Mouse (Mus musculus): ENCODE data around the gene Mas1. TPM values are rescaled to one million over a fixed set of nuclear protein-coding genes. Genes with fewer than 3 reads are reported as not detected.

Mas1 gene
- total RNA-seq, 4 experiments from 2014 or later = 45.9 to 65.6 (median 59.8) TPM

- no peak for DNase-seq (ENCODE audit: low spot score in 2 of 2)
Observed at GRCm38 (mm10) chr17:12875734-12876133, 7.8 kb upstream of the Mas1 start, which contains the start of gene Mrgprh. TSS of gene Mrgprh (plus strand) at chr17:12876034.

- peak; percentile 47 to 54 for DNase-seq (ENCODE audit: low spot score in 2 of 2)
Observed at GRCm38 (mm10) chr17:12872275-12873028, 4.5 kb upstream of the Mas1 start.

- DNase-seq (ENCODE audit: low spot score in 2 of 2) = no peak
Observed at GRCm38 (mm10) chr17:12868640-12869039, 697 bp upstream of the Mas1 start.

GRCm38 (mm10) chr17:12866853-12867252 lies 1.1 kb downstream of the Mas1 start:
- no peak for DNase-seq (ENCODE audit: low spot score in 2 of 2)

- DNase-seq (ENCODE audit: low spot score in 2 of 2) = no peak
Observed at GRCm38 (mm10) chr17:12865407-12865806, 2.5 kb downstream of the Mas1 start.

GRCm38 (mm10) chr17:12864111-12864510 lies 3.8 kb downstream of the Mas1 start:
- DNase-seq (ENCODE audit: low spot score in 2 of 2) = no peak

- DNase-seq (ENCODE audit: low spot score in 2 of 2) = no peak
Observed at GRCm38 (mm10) chr17:12859006-12859520, 8.9 kb downstream of the Mas1 start.

GRCm38 (mm10) chr17:12858072-12858471 lies 9.9 kb downstream of the Mas1 start:
- DNase-seq (ENCODE audit: low spot score in 2 of 2) = no peak

- DNase-seq (ENCODE audit: low spot score in 2 of 2) = no peak
Observed at GRCm38 (mm10) chr17:12857395-12857794, 10.5 kb downstream of the Mas1 start.

GRCm38 (mm10) chr17:12854386-12854785 lies 13.6 kb downstream of the Mas1 start:
- no peak for DNase-seq (ENCODE audit: low spot score in 2 of 2)

- peak in 1 of 2 experiments; percentile 41 for DNase-seq (ENCODE audit: low spot score in 2 of 2)
Observed at GRCm38 (mm10) chr17:12853821-12854220, 14.1 kb downstream of the Mas1 start.

- peak; percentile 66 to 73 for DNase-seq (ENCODE audit: low spot score in 2 of 2)
Observed at GRCm38 (mm10) chr17:12851689-12852088, 16.3 kb downstream of the Mas1 start.

GRCm38 (mm10) chr17:12849778-12850382 lies 18.1 kb downstream of the Mas1 start:
- peak; percentile 58 to 64 for DNase-seq (ENCODE audit: low spot score in 2 of 2)

- no peak for DNase-seq (ENCODE audit: low spot score in 2 of 2)
Observed at GRCm38 (mm10) chr17:12847736-12848135, 20.2 kb downstream of the Mas1 start.

- peak in 1 of 2 experiments; percentile 71 for DNase-seq (ENCODE audit: low spot score in 2 of 2)
Observed at GRCm38 (mm10) chr17:12846474-12846873, 21.5 kb downstream of the Mas1 start.

GRCm38 (mm10) chr17:12845862-12846261 lies 22.1 kb downstream of the Mas1 start:
- no peak for DNase-seq (ENCODE audit: low spot score in 2 of 2)

GRCm38 (mm10) chr17:12844540-12844939 lies 23.4 kb downstream of the Mas1 start:
- no peak for DNase-seq (ENCODE audit: low spot score in 2 of 2)

GRCm38 (mm10) chr17:12843826-12844225 lies 24.1 kb downstream of the Mas1 start:
- DNase-seq (ENCODE audit: low spot score in 2 of 2) = no peak

GRCm38 (mm10) chr17:12839475-12840267 lies 28.3 kb downstream of the Mas1 start:
- peak; percentile 86 for DNase-seq (ENCODE audit: low spot score in 2 of 2)

- no peak for DNase-seq (ENCODE audit: low spot score in 2 of 2)
Observed at GRCm38 (mm10) chr17:12835738-12836137, 32.2 kb downstream of the Mas1 start.

- no peak for DNase-seq (ENCODE audit: low spot score in 2 of 2)
Observed at GRCm38 (mm10) chr17:12834826-12835225, 33.1 kb downstream of the Mas1 start.

- DNase-seq (ENCODE audit: low spot score in 2 of 2) = no peak
Observed at GRCm38 (mm10) chr17:12834317-12834716, 33.6 kb downstream of the Mas1 start.

All from layer of hippocampus, adult 8-10 months (tissue).